Mouse (Mus musculus): ENCODE measurements at regions not wholly inside any gene's neighbourhood (a gene's known extent, or its start where the extent isn't known, plus 50 kb on each side); places are given as distances from the start of the nearest gene placed in this dataset.

DNA sequence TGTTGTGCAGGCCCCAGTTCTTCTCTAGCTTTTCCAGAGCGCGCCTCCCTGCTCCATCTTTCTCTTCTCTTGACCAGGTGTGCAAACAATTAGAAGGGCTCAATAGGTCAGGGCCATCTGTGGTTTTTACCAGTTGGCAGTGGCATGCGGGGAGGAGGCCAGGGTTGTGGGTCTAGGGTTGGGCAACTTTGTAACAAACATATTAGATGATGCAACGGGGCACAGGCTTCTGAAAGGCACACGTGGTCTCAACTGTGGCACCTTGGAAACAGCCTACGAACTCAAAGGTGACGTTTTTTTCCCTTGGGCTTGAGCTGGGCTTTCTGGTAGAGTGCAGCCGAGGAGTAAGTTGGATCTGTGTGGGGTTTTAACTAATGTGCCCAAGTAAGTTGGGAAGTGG, 58.7 kb upstream of the Pcsk6 start:
- peaks cover 23% of the 10 kb centered on the region for H3K4me1 ChIP-seq (replicated peaks)
- no peak for DNase-seq (ENCODE audit: low spot score)
- H3K9me3 ChIP-seq, result no peaks in the 10 kb centered on the region
- H3K27ac ChIP-seq, result no peak overlapping the region
- H3K27me3 ChIP-seq (ENCODE audit: insufficient read depth, poor library complexity, severe bottlenecking), result no peaks in the 10 kb centered on the region
- 90% methylated on average over 8 of the region's 8 CpGs for WGBS
- no peaks in the 10 kb centered on the region for H3K36me3 ChIP-seq
- H3K4me3 ChIP-seq, result no peak overlapping the region

DNA sequence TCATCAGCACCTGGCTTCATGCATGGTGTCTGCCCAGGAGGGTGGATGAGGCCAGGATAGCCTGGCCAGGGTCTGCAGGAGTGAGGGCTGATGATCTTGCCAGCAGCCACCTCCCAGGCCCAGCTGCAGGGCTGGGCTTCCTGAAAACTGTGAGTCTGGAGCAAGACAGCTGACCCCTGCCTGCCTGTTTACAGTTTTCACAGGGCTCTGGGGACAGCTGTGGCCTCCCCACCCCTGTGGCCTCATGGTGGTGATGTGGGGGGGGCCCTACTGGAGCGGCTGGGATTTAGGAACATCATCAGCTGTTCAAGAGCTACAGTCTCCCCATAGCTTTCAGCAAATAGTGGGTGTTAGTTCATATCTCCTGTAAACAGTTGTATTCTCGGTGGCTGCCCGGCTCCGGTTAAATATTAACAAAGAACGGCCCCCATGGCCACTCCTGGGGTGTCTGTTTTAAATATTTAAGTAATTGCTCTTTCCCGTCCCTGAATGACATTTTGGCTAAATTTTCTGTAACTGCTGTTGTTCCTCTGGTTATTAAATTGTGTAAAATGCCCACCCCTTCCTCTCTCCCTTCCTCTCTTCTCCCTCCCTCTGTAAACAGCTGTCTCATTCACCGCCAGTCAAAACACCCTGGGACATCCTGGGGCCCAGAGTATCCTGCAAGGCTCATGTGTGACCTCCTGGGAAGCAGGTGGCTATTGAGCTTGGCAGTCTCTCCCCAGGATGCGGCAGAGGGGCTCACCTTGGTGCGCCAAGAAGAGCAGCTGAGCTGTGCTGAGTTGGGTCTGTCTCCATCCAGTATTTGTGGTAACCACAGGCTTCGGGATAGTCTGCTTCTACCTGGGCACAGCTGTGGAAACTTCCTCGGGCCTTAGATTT, 57.9 kb upstream of the Pcsk6 start:
- Histone ChIP-seq H3K4me1 (replicated peaks) (peaks cover 23% of the 10 kb centered on the region), H3K9me3 (no peaks in the 10 kb centered on the region), H3K4me3 (no peak overlapping the region), H3K27ac (peak overlapping the region; percentile 59; the same call in 1 of the 2 replicates), H3K27me3 (ENCODE audit: insufficient read depth, poor library complexity, severe bottlenecking) (no peaks in the 10 kb centered on the region), H3K36me3 (no peaks in the 10 kb centered on the region)
- no peak for DNase-seq (ENCODE audit: low spot score)
- 56% methylated on average over 11 of the region's 11 CpGs for WGBS

Data from hindbrain, embryonic 10.5 days (tissue).